Mouse (Mus musculus) heart, embryonic 16.5 days (tissue): ENCODE results near the gene Cdh22. TPM values are rescaled to one million over a fixed set of nuclear protein-coding genes. Genes with fewer than 3 reads are reported as not detected.

Experiments used
- ATAC-seq: fragments of 200-750 bp; cut with Nextera tagmentation; replicated peaks from 2 replicates; pipeline ENCODE4 v1.8.0; 2017; ENCODE audit warnings: moderate number of reproducible peaks; ENCODE audit not compliant: insufficient read depth, low FRiP score; ENCODE audit errors: extremely low read depth
- H3K27ac ChIP-seq: fragments of 300-500 bp; sonication (generic); 2 replicates; pipeline ENCODE4 v1.5.1; 2014; ENCODE audit warnings: mild to moderate bottlenecking, low read length, control low read depth, moderate library complexity
- H3K27me3 ChIP-seq: fragments of 300-500 bp; sonication (generic); 2 replicates; pipeline ENCODE4 v1.6.1; 2014; ENCODE audit warnings: low read length, mixed read lengths; ENCODE audit not compliant: control insufficient read depth, insufficient read depth
- H3K36me3 ChIP-seq: fragments of 300-500 bp; sonication (generic); 2 replicates; pipeline ENCODE4 v1.6.1; 2014; ENCODE audit not compliant: control insufficient read depth, insufficient read depth
- H3K4me1 ChIP-seq: fragments of 300-500 bp; sonication (generic); 2 replicates; pipeline ENCODE4 v1.6.1; 2014; ENCODE audit warnings: low read length, mixed read lengths; ENCODE audit not compliant: control insufficient read depth, insufficient read depth
- H3K4me2 ChIP-seq: fragments of 300-500 bp; sonication (generic); 2 replicates; pipeline ENCODE4 v1.6.1; 2014; ENCODE audit warnings: low read depth, mild to moderate bottlenecking, control low read depth, low read length
- H3K4me3 ChIP-seq: fragments of 300-500 bp; sonication (generic); 2 replicates; pipeline ENCODE4 v1.5.1; 2014; ENCODE audit warnings: mild to moderate bottlenecking, control low read depth, low read length
- H3K9ac ChIP-seq: fragments of 300-500 bp; sonication (generic); 2 replicates; pipeline ENCODE4 v1.6.1; 2014; ENCODE audit warnings: low read length, control low read depth
- H3K9me3 ChIP-seq: fragments of 300-500 bp; sonication (generic); replicated peaks from 2 replicates; pipeline ENCODE4 v1.6.1; 2016; ENCODE audit warnings: low read length; ENCODE audit not compliant: control insufficient read depth
- WGBS: fragments of 180-500 bp; shearing (Covaris S2); extraction: QIAGEN DNeasy Blood & Tissue Kit; methylation state at CpG from one replicate; pipeline ENCODE4 v1.1.7; 2014; 5-methylcytosine and 5-hydroxymethylcytosine counted together
- polyA plus RNA-seq: library from polyadenylated mRNA; unstranded; fragments of >200 nt; fragmentation: Nextera tagmentation; extraction: Ambion mirVana; gene quantifications from 2 replicates; pipeline ENCODE4 v1.2.1, GENCODE M21; 2015

The Cdh22 gene
- polyA plus RNA-seq, 1 experiment from 2014 or later: 0.11 TPM

DNA sequence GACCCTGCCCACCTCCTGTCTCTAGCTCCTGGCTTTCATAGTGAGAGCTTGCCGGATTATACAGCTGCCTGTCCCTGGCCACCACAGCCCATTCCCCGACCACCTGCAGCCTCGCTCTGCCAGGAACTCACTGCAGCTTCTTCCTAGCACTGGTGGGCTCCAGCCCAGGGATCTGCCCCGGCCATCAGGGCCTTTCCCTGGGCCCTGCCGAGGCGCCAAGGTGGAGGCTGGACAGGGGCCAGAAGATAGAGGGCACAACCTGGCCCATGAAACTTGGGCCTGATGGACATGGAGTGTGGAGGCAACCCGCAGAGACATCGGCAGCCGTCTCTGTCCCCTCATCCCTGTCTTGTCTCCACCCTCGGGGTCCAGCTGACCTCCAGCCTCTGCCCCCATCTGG is 21.6 kb upstream of the Cdh22 start:
- peaks cover 57% of the 10 kb centered on the region for H3K27me3 ChIP-seq
- ATAC-seq: no peak

DNA sequence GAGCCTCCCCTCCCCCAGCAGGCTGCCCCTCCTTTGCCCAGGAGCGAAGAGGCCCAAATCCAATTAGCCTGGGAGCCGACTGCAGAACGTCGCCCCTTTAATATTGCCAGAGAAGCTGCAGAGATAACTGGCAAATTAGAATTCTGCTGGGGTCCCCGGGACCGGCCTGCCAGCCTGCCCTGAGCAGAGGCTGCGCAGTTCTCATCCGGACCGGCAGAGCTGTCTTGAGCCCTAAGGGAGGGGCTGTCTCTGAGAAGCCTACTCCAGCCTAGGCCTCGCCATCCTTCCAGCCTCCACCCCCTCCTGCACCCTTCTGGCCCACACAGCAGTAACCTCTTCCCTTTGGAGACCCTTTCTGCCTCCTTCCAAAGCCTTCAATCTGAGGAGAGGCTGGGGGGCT is 19.2 kb upstream of the Cdh22 start:
- Histone ChIP-seq H3K36me3 (no peaks in the 10 kb centered on the region), H3K4me1 (no peaks in the 10 kb centered on the region), H3K27me3 (peaks cover 55% of the 10 kb centered on the region), H3K27ac (no peak overlapping the region), H3K4me2 (no peak overlapping the region), H3K9ac (no peak overlapping the region), H3K9me3 (no peaks in the 10 kb centered on the region), H3K4me3 (no peak overlapping the region)
- WGBS: 13% methylated on average over 10 of the region's 10 CpGs
- ATAC-seq: no peak

More for the DNA sequence above, 21.6 kb upstream of the Cdh22 start:
- Histone ChIP-seq H3K4me1 (no peaks in the 10 kb centered on the region), H3K36me3 (no peaks in the 10 kb centered on the region), H3K9ac (no peak overlapping the region), H3K4me2 (no peak overlapping the region), H3K27ac (no peak overlapping the region), H3K9me3 (no peaks in the 10 kb centered on the region), H3K4me3 (no peak overlapping the region)
- WGBS: 66% methylated on average over 10 of the region's 10 CpGs

DNA sequence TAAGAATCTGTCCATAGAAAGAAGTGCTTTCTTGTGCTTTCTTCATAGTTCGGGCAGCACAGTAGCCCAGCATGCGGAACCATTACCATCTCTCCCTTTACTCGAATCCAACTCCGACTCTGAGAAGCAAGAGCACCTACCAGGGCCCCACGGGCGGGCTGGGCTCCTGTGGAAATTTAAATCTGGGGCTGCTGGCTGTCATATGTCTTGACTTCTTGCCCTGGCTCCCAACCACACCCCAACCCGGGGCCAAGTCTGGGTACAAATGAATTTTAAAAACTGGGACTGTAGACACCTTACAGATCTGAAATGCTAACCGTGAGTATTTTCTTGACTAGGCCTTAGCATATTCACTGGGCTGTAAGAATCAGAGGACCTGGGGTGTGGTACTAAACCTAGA is 18.6 kb upstream of the Cdh22 start:
- Histone ChIP-seq H3K4me1 (no peaks in the 10 kb centered on the region), H3K27me3 (peaks cover 55% of the 10 kb centered on the region), H3K36me3 (no peaks in the 10 kb centered on the region), H3K4me2 (no peak overlapping the region), H3K9ac (no peak overlapping the region), H3K9me3 (no peaks in the 10 kb centered on the region), H3K27ac (no peak overlapping the region), H3K4me3 (no peak overlapping the region)
- ATAC-seq: no peak
- WGBS: 71% methylated on average over 8 of the region's 8 CpGs

DNA sequence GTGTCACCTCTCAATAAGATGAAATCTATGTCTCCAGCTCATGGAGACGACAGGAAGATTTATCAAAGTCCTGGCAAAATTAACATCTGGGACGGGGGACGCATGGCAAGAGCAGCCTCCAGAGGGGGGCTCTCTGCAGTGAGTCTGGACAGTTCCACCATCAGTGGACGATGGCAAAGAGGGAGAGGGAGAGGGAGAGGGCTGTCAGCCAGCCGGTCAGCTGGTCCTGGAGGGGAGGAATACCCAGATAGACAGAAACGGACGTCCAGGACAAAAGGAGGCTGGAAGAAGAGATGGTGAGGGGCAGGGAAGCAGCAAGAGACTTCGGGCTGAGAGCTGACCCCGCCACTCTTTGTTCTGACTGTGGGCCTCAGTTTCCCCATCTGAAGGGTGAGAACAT is 18.1 kb upstream of the Cdh22 start:
- 49% methylated on average over 9 of the region's 9 CpGs for WGBS
- ATAC-seq: no peak
- Histone ChIP-seq H3K9ac (no peak overlapping the region), H3K4me1 (no peaks in the 10 kb centered on the region), H3K4me2 (no peak overlapping the region), H3K27me3 (peaks cover 55% of the 10 kb centered on the region), H3K4me3 (no peak overlapping the region), H3K9me3 (no peaks in the 10 kb centered on the region), H3K36me3 (no peaks in the 10 kb centered on the region), H3K27ac (no peak overlapping the region)

DNA sequence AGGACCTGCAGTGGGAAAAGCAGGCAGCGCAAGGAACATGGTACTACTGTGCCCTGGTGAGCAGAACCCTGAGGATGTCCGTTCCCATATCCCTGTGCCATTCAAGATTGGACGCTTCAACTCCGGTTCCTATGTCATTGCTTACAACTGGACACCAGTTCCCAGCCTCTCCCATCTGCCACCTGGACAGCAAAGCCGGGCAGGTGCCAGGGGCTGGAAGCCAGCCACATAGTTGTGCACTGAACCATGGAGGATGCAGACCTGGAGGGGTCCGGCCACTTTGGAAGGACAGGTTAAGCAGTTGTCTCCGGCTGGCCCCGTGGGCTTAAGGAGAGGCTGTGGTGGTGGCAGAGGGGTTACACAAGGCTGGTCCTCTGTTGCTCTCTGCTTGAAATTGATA is 17.7 kb upstream of the Cdh22 start:
- Histone ChIP-seq H3K27ac (no peak overlapping the region), H3K4me1 (no peaks in the 10 kb centered on the region), H3K27me3 (peaks cover 53% of the 10 kb centered on the region), H3K36me3 (no peaks in the 10 kb centered on the region), H3K4me2 (no peak overlapping the region), H3K4me3 (no peak overlapping the region), H3K9me3 (no peaks in the 10 kb centered on the region), H3K9ac (no peak overlapping the region)
- no peak for ATAC-seq
- 72% methylated on average over 8 of the region's 8 CpGs for WGBS

DNA sequence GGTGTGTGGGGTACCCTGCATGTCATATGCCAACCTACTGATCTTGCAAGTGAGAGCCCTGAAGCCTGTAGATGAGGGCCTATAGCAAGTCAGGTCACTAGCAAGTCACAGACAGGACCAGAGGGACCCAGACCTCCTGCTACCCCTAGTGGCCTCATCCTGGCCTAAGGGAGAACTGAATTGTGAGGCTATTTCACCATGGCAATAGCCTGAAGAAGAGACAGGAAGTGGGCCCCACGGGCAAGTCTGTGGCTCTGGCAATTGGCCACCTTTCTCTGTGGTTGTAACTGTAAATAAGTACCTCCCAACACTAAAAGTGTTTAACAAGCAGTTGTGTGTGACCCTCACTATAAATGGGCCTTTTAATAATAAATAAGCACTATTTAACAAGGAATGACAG is 16.2 kb upstream of the Cdh22 start:
- H3K9me3 ChIP-seq: no peaks in the 10 kb centered on the region
- no peaks in the 10 kb centered on the region for H3K36me3 ChIP-seq
- peaks cover 50% of the 10 kb centered on the region for H3K27me3 ChIP-seq
- H3K9ac ChIP-seq: no peak overlapping the region
- no peak for ATAC-seq
- no peak overlapping the region for H3K27ac ChIP-seq
- no peak overlapping the region for H3K4me2 ChIP-seq
- 30% methylated on average over 1 of the region's 1 CpGs for WGBS
- H3K4me3 ChIP-seq: no peak overlapping the region
- no peaks in the 10 kb centered on the region for H3K4me1 ChIP-seq

DNA sequence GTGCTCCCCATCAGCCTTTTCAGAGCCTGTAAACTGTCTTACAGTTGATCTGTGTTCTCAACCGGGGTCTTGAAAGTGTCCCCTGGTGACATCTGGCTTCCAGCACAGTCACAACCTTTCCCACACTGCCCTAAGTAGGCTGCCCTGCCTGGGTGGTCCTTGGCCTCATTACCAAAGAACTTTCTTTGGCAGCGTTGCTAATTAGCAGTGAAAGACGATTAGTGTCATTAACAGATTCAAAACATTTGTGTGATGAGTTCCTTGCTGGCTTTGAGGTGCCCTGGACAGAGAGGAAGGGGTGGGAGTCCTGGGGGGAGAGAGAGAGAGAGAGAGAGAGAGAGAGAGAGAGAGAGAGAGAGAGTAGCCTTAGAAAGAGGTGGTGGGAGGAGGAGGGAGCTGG is 14.3 kb upstream of the Cdh22 start:
- WGBS: 12% methylated on average over 3 of the region's 3 CpGs

DNA sequence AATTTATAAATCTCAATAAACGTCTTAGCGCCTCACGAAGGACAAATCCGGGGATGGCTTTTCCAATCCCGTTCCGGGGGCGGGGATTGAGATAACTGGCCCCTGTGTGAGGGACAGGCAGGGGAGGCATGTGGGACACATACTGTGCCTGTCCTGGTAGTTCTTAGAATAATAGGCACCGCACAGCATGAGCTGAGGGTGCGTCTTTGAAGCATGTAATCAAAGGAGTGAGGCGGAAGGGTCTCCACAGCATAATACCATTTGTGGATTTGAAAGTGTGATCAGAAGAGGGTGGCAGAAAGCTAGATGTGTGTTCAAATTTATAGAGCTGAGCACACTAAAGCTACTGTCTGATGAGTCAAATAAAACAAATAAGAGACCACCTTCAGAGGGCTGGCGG is 11.7 kb upstream of the Cdh22 start:
- H3K4me3 ChIP-seq: no peak overlapping the region
- no peak overlapping the region for H3K4me2 ChIP-seq
- no peaks in the 10 kb centered on the region for H3K36me3 ChIP-seq
- ATAC-seq: no peak
- 17% methylated on average over 11 of the region's 11 CpGs for WGBS
- H3K4me1 ChIP-seq: no peaks in the 10 kb centered on the region
- H3K27ac ChIP-seq: no peak overlapping the region
- H3K27me3 ChIP-seq: peaks cover 52% of the 10 kb centered on the region
- no peak overlapping the region for H3K9ac ChIP-seq
- no peaks in the 10 kb centered on the region for H3K9me3 ChIP-seq

More for the DNA sequence above, 14.3 kb upstream of the Cdh22 start:
- no peaks in the 10 kb centered on the region for H3K9me3 ChIP-seq
- no peak overlapping the region for H3K27ac ChIP-seq
- H3K4me3 ChIP-seq: no peak overlapping the region
- H3K4me1 ChIP-seq: no peaks in the 10 kb centered on the region
- no peaks in the 10 kb centered on the region for H3K36me3 ChIP-seq
- peaks cover 44% of the 10 kb centered on the region for H3K27me3 ChIP-seq
- no peak overlapping the region for H3K4me2 ChIP-seq
- no peak overlapping the region for H3K9ac ChIP-seq
- ATAC-seq: no peak

DNA sequence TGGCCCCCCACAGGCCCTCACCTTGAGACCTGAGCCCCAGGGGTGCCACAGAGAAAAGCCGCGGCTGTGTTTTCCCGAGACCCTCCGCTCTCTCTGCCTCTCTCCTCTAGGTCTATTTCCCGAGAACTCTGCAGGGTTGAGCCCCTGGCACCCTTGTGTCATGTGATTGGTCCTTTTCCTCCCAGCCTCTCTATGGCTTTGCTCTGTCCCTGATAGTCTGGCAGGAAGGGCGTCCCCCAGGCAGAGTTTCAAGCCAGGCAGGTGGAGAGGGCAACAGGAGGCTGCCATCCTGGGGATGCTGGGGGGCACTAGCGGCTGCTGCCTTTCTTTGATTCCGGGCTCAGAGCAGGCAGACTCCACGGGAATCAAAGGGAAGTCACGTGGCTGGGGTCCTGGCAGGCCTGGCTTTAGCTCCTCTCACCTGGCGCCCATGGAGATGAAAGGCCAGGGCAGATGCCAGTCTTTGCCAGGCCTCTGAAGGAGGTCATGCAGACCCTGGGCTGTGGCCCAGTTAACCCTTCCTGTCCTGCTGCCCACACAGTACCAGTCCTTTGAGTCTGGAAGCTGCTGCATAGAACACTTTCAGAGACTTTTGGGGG is 8.6 kb upstream of the Cdh22 start:
- H3K9me3 ChIP-seq: no peaks in the 10 kb centered on the region
- no peaks in the 10 kb centered on the region for H3K4me1 ChIP-seq
- 5% methylated on average over 11 of the region's 11 CpGs for WGBS
- peaks cover 75% of the 10 kb centered on the region for H3K27me3 ChIP-seq
- no peak overlapping the region for H3K9ac ChIP-seq
- H3K4me3 ChIP-seq: no peak overlapping the region
- no peaks in the 10 kb centered on the region for H3K36me3 ChIP-seq
- H3K4me2 ChIP-seq: no peak overlapping the region
- ATAC-seq: no peak
- H3K27ac ChIP-seq: no peak overlapping the region
